Mouse (Mus musculus): ENCODE data around the gene Llph. TPM values are rescaled to one million over a fixed set of nuclear protein-coding genes. Genes with fewer than 3 reads are reported as not detected.
"Not testable (repeated sequence)": the region's sequence is repeated elsewhere in the genome, so short reads cannot be mapped to it uniquely, and the experiment has no call there.

The Llph gene
- total and polyA plus RNA-seq, 3 experiments = 75.9 to 237 (median 103) TPM

GRCm38 (mm10) chr10:120209539-120209925 lies 17.3 kb upstream of the Llph start:
- H3K4me1 ChIP-seq (ENCODE audit: control insufficient read depth in 1 of 2, insufficient read depth in 2 of 2) = peaks cover 2 to 5% of the 10 kb centered on the region in 2 experiments; a peak in 1 of 4 replicates
- no peak for DNase-seq (ENCODE audit: extremely low read depth)
- H3K27ac ChIP-seq (ENCODE audit: insufficient read depth, low read depth) = no peak overlapping the region
- H3K4me2 ChIP-seq (ENCODE audit: insufficient read depth, low read depth, poor library complexity, severe bottlenecking) = peak overlapping the region; percentile 98
- H3K4me3 ChIP-seq (replicated peaks in 1 of 3; ENCODE audit: low read depth in 2 of 3, low read length in 2 of 3, poor library complexity in 1 of 3) = peak overlapping the region; percentile 97 to 100 (median 98)
- peaks cover 4% of the 10 kb centered on the region for H3K27me3 ChIP-seq (replicated peaks)
- TF ChIP-seq GABPA (IDR thresholded peaks at IDR 0.05; ENCODE audit: insufficient replicate concordance, low read depth, low read length) (no peak), MEF2A (IDR thresholded peaks at IDR 0.05; ENCODE audit: borderline replicate concordance, low read depth, low read length) (no peak), USF2 (conservative IDR thresholded peaks at IDR 0.05; ENCODE audit: low read depth, low read length) (no peak), CHD2 (IDR thresholded peaks at IDR 0.05; ENCODE audit: low read length) (no peak), USF1 (IDR thresholded peaks at IDR 0.05; ENCODE audit: low read depth, low read length) (no peak), ZC3H11A (IDR thresholded peaks at IDR 0.05; ENCODE audit: low read depth, low read length) (no peak), MYC (IDR thresholded peaks at IDR 0.05; ENCODE audit: low read depth, low read length) (no peak), CTCF (conservative IDR thresholded peaks at IDR 0.05 in 1 of 2, IDR thresholded peaks at IDR 0.05 in 1 of 2; ENCODE audit: low read depth in 2 of 2, low read length in 2 of 2) (no peak), SIN3A (IDR thresholded peaks at IDR 0.05; ENCODE audit: low read length) (no peak), MXI1 (IDR thresholded peaks at IDR 0.05; ENCODE audit: low read depth, low read length) (no peak), HCFC1 (IDR thresholded peaks at IDR 0.05; ENCODE audit: low read depth, low read length) (no peak), JUN (IDR thresholded peaks at IDR 0.05; ENCODE audit: insufficient read depth, low read depth, low read length) (no peak), ZNF384 (IDR thresholded peaks at IDR 0.05; ENCODE audit: low read depth, low read length) (no peak; the same call in 1 of the 2 replicates), RAD21 (IDR thresholded peaks at IDR 0.05; ENCODE audit: low read depth, low read length) (no peak), SMC3 (IDR thresholded peaks at IDR 0.05; ENCODE audit: low read depth, low read length) (no peak), UBTF (IDR thresholded peaks at IDR 0.05; ENCODE audit: low read depth, low read length) (no peak)
- dilution Hi-C loops (cut with MboI; ENCODE audit: extremely low pct_ligation_motif_present, extremely low pct_unique_long_range_greater_than_20kb, low sequenced_read_pairs) (no loop called here), in situ Hi-C loops (cut with MboI; ENCODE audit: low pct_ligation_motif_present, low pct_unique_long_range_greater_than_20kb, low sequenced_read_pairs) (no loop called here)
- H3K9me3 ChIP-seq (replicated peaks; ENCODE audit: low read length) = peaks cover 4% of the 10 kb centered on the region
- peaks cover 3 to 30% of the 10 kb centered on the region in 2 experiments for H3K36me3 ChIP-seq (replicated peaks in 1 of 2; ENCODE audit: control insufficient read depth in 1 of 2, insufficient read depth in 1 of 2, low read length in 1 of 2)
- H3K79me2 ChIP-seq (replicated peaks; ENCODE audit: control insufficient read depth, extremely low read depth, insufficient read depth, poor library complexity, severe bottlenecking) = peaks cover 35% of the 10 kb centered on the region
- peak overlapping the region; percentile 97 for H3K9ac ChIP-seq (ENCODE audit: insufficient read depth, low read depth)

GRCm38 (mm10) chr10:120210096-120210495 lies 16.8 kb upstream of the Llph start:
- Histone ChIP-seq H3K27ac (ENCODE audit: insufficient read depth, low read depth) (no peak overlapping the region), H3K4me3 (replicated peaks in 1 of 3; ENCODE audit: low read depth in 2 of 3, low read length in 2 of 3, poor library complexity in 1 of 3) (peak overlapping the region; percentile 97 to 100 (median 98)), H3K4me1 (ENCODE audit: control insufficient read depth in 1 of 2, insufficient read depth in 2 of 2) (peaks cover 2 to 5% of the 10 kb centered on the region in 2 experiments; a peak in 1 of 4 replicates), H3K27me3 (replicated peaks) (peaks cover 4% of the 10 kb centered on the region), H3K4me2 (ENCODE audit: insufficient read depth, low read depth, poor library complexity, severe bottlenecking) (peak overlapping the region; percentile 98), H3K79me2 (replicated peaks; ENCODE audit: control insufficient read depth, extremely low read depth, insufficient read depth, poor library complexity, severe bottlenecking) (peaks cover 35% of the 10 kb centered on the region), H3K36me3 (replicated peaks in 1 of 2; ENCODE audit: control insufficient read depth in 1 of 2, insufficient read depth in 1 of 2, low read length in 1 of 2) (peaks cover 3 to 33% of the 10 kb centered on the region in 2 experiments), H3K9me3 (replicated peaks; ENCODE audit: low read length) (peaks cover 4% of the 10 kb centered on the region), H3K9ac (ENCODE audit: insufficient read depth, low read depth) (peak overlapping the region; percentile 97)
- DNase-seq (ENCODE audit: extremely low read depth) = no peak
- TF ChIP-seq UBTF (IDR thresholded peaks at IDR 0.05; ENCODE audit: low read depth, low read length) = no peak
- no peak for TF ChIP-seq JUND (conservative IDR thresholded peaks at IDR 0.05; ENCODE audit: low read depth, low read length)
- TF ChIP-seq USF1 (IDR thresholded peaks at IDR 0.05; ENCODE audit: low read depth, low read length) = no peak
- no peak for TF ChIP-seq MYC (IDR thresholded peaks at IDR 0.05; ENCODE audit: low read depth, low read length)
- TF ChIP-seq JUN (IDR thresholded peaks at IDR 0.05; ENCODE audit: insufficient read depth, low read depth, low read length) = no peak
- no peak for TF ChIP-seq BHLHE40 (IDR thresholded peaks at IDR 0.05; ENCODE audit: low read depth, low read length)
- no peak for TF ChIP-seq GABPA (IDR thresholded peaks at IDR 0.05; ENCODE audit: insufficient replicate concordance, low read depth, low read length)
- TF ChIP-seq SIN3A (IDR thresholded peaks at IDR 0.05; ENCODE audit: low read length) = no peak
- no peak for TF ChIP-seq MAZ (IDR thresholded peaks at IDR 0.05; ENCODE audit: low read depth, low read length)
- TF ChIP-seq MXI1 (IDR thresholded peaks at IDR 0.05; ENCODE audit: low read depth, low read length) = no peak
- no peak for TF ChIP-seq ZKSCAN1 (IDR thresholded peaks at IDR 0.05; ENCODE audit: borderline replicate concordance, low read depth, low read length)
- TF ChIP-seq POLR2AphosphoS2 (IDR thresholded peaks at IDR 0.05; ENCODE audit: low read depth, low read length) = no peak
- no peak for TF ChIP-seq ZC3H11A (IDR thresholded peaks at IDR 0.05; ENCODE audit: low read depth, low read length)
- dilution Hi-C loops (cut with MboI; ENCODE audit: extremely low pct_ligation_motif_present, extremely low pct_unique_long_range_greater_than_20kb, low sequenced_read_pairs) = no loop called here
- in situ Hi-C loops (cut with MboI; ENCODE audit: low pct_ligation_motif_present, low pct_unique_long_range_greater_than_20kb, low sequenced_read_pairs) = no loop called here

GRCm38 (mm10) chr10:120217099-120217498 lies 9.8 kb upstream of the Llph start:
- H3K4me2 ChIP-seq (ENCODE audit: insufficient read depth, low read depth, poor library complexity, severe bottlenecking); dilution Hi-C loops (cut with MboI; ENCODE audit: extremely low pct_ligation_motif_present, extremely low pct_unique_long_range_greater_than_20kb, low sequenced_read_pairs); H3K27me3 ChIP-seq (replicated peaks); H3K9ac ChIP-seq (ENCODE audit: insufficient read depth, low read depth); H3K4me1 ChIP-seq (ENCODE audit: control insufficient read depth in 1 of 2, insufficient read depth in 2 of 2); H3K4me3 ChIP-seq (replicated peaks in 1 of 3; ENCODE audit: low read depth in 2 of 3, low read length in 2 of 3, poor library complexity in 1 of 3); H3K79me2 ChIP-seq (replicated peaks; ENCODE audit: control insufficient read depth, extremely low read depth, insufficient read depth, poor library complexity, severe bottlenecking); H3K9me3 ChIP-seq (replicated peaks; ENCODE audit: low read length); H3K27ac ChIP-seq (ENCODE audit: insufficient read depth, low read depth); DNase-seq (ENCODE audit: extremely low read depth); in situ Hi-C loops (cut with MboI; ENCODE audit: low pct_ligation_motif_present, low pct_unique_long_range_greater_than_20kb, low sequenced_read_pairs): not testable (repeated sequence)
- H3K36me3 ChIP-seq (replicated peaks in 1 of 2; ENCODE audit: control insufficient read depth in 1 of 2, insufficient read depth in 1 of 2, low read length in 1 of 2) = peaks cover 30 to 68% of the 10 kb centered on the region in 2 experiments
